In the genomic region with DNA sequence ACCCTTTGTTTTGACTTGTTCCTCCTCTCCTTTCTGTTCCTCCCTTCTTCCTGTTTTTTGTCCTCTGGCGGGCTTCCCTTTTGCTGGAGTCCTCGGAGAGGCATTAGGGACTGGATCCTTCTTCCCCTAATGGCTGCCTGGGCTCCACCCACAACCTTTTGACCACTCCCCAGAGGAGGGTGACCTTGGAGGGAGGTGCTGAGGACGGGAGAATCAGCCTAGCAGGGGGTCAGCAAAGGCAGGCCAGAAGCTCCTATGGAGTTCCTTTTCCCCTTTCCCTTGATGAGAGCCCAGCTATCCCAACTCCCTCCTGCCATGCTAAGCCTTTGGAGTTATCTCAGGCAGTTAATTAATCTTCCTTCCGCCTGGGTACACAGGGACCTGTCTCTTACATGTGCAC, we compare ENCODE assay signal across 8 mouse cellular contexts. TPM values are rescaled to one million over a fixed set of nuclear protein-coding genes. Genes with fewer than 3 reads are reported as not detected.
DNase-seq lines count a peak whose midpoint lies in the region; ATAC-seq and TF ChIP-seq lines count a peak whose summit lies in the region.

No protein-coding gene starts in this region.

- H3K79me2 ChIP-seq in heart, adult 2 months (replicated peaks; ENCODE audit: control insufficient read depth, insufficient read depth, low read length) = no peaks in the 10 kb centered on the region

- H3K27ac ChIP-seq in heart, adult 2 months = peak overlapping the region; percentile 91
- peak overlapping the region; percentile 95 for H3K27ac ChIP-seq in kidney, adult 2 months (ENCODE audit: insufficient read depth, low read depth, low read length)
- H3K27ac ChIP-seq in lung, embryonic 14.5 days (ENCODE audit: low read depth) = peak overlapping the region; percentile 66

- peak overlapping the region; percentile 17; the same call in 1 of the 2 replicates for H3K9ac ChIP-seq in heart, adult 2 months (ENCODE audit: low read depth, low read length)
- peak overlapping the region; percentile 59 for H3K9ac ChIP-seq in lung, embryonic 14.5 days

- no peaks in the 10 kb centered on the region for H3K9me3 ChIP-seq in lung, embryonic 14.5 days (ENCODE audit: low read depth, low read length)

- peak; percentile 15 to 29 for DNase-seq in B cell, adult 2 months
- DNase-seq in WW6 (ENCODE audit: low read depth, low spot score) = peak; percentile 42
- DNase-seq in embryo, embryonic 10.5 days (ENCODE audit: low spot score) = peak; percentile 72
- DNase-seq in heart, adult 2 months = peak; percentile 74 to 75
- peak; percentile 89 for DNase-seq in kidney, adult 2 months
- DNase-seq in lung, embryonic 14.5 days = peak; percentile 64
- peak; percentile 49 for DNase-seq in ovary, postnatal 14 days (ENCODE audit: low spot score)
- no peak for DNase-seq in left cerebral cortex, adult 9 months (ENCODE audit: low spot score in 2 of 2)

- H3K27me3 ChIP-seq in heart, adult 2 months (ENCODE audit: control insufficient read depth, insufficient read depth, low read length) = no peaks in the 10 kb centered on the region
- H3K27me3 ChIP-seq in kidney, adult 2 months (replicated peaks; ENCODE audit: control insufficient read depth, insufficient read depth, low read length) = no peaks in the 10 kb centered on the region
- no peaks in the 10 kb centered on the region for H3K27me3 ChIP-seq in lung, embryonic 14.5 days (ENCODE audit: insufficient read depth, low read length)

- no peak for ATAC-seq in lung, embryonic 14.5 days (ENCODE audit: insufficient read depth)

- intact Hi-C loops in heart, adult 2 months (cut with DNase I) = loop anchor here (1.0 to 5.0 kb wide), 3 partner anchors 48 to 321 kb away; a partner anchor contains a TSS

- 8% methylated on average over 4 of the region's 4 CpGs for WGBS in heart, adult 2 months
- WGBS in kidney, adult 2 months = 4% methylated on average over 4 of the region's 4 CpGs
- WGBS in lung, embryonic 14.5 days = 7% methylated on average over 4 of the region's 4 CpGs

- H3K36me3 ChIP-seq in heart, adult 2 months (ENCODE audit: control insufficient read depth, insufficient read depth, low read length) = no peaks in the 10 kb centered on the region
- no peaks in the 10 kb centered on the region; the same call in 1 of the 2 replicates for H3K36me3 ChIP-seq in kidney, adult 2 months (ENCODE audit: control insufficient read depth, insufficient read depth, low read length)
- peaks cover 28% of the 10 kb centered on the region for H3K36me3 ChIP-seq in lung, embryonic 14.5 days (ENCODE audit: insufficient read depth)

- peak overlapping the region; percentile 86 for H3K4me2 ChIP-seq in lung, embryonic 14.5 days

- H3K4me3 ChIP-seq in heart, adult 2 months = peak overlapping the region; percentile 81
- H3K4me3 ChIP-seq in kidney, adult 2 months (ENCODE audit: insufficient read depth, low read depth, low read length) = peak overlapping the region; percentile 90
- H3K4me3 ChIP-seq in lung, embryonic 14.5 days (ENCODE audit: low read depth, low read length) = peak overlapping the region; percentile 54

- no peak for TF ChIP-seq EP300 in heart, adult 2 months (IDR thresholded peaks at IDR 0.05; ENCODE audit: insufficient read depth, low read depth, low read length)

- TF ChIP-seq POLR2A in heart, adult 2 months (IDR thresholded peaks at IDR 0.05; ENCODE audit: insufficient read depth, low read depth, low read length) = peak; percentile 48
- peak; percentile 28 for TF ChIP-seq POLR2A in kidney, adult 2 months (IDR thresholded peaks at IDR 0.05; ENCODE audit: low read depth, low read length)

- no peak for TF ChIP-seq CTCF in heart, adult 2 months (IDR thresholded peaks at IDR 0.05)
- TF ChIP-seq CTCF in kidney, adult 2 months (conservative IDR thresholded peaks at IDR 0.05; ENCODE audit: insufficient read depth, insufficient read length, low read depth, low read length) = no peak
- TF ChIP-seq CTCF in lung, embryonic 14.5 days (IDR thresholded peaks at IDR 0.05; ENCODE audit: low read depth) = no peak

- H3K4me1 ChIP-seq in heart, adult 2 months (ENCODE audit: control insufficient read depth, insufficient read depth, low read length) = peaks cover 3% of the 10 kb centered on the region; the same call in 1 of the 2 replicates
- H3K4me1 ChIP-seq in kidney, adult 2 months (ENCODE audit: control insufficient read depth, insufficient read depth, low read length) = peaks cover 8% of the 10 kb centered on the region; the same call in 1 of the 2 replicates
- peaks cover 5% of the 10 kb centered on the region; the same call in 1 of the 2 replicates for H3K4me1 ChIP-seq in lung, embryonic 14.5 days (ENCODE audit: insufficient read depth)

RNA-seq across cellular contexts. Expression of a gene that starts 1.2 kb away (rescaled TPM):
- total RNA-seq in heart, adult 2 months (2021) = 10 to 100 TPM in 1 of 2 experiments, 1 to 10 TPM in 1; 8.5 to 11.2 TPM
- 36.4 and 38.5 TPM in 2 replicates for polyA plus RNA-seq in heart, adult 2 months (2012; rRNA removed)
- 83.2 and 101 TPM in 2 replicates for polyA plus RNA-seq in kidney, adult 2 months (2012; rRNA removed)
- polyA plus RNA-seq in lung, embryonic 14.5 days (2014; fragmentation: Nextera tagmentation; extraction: Ambion mirVana) = 51.3 and 53.1 TPM in 2 replicates

RNA-seq across cellular contexts. Expression of a gene that starts 11.7 kb away (rescaled TPM):
- 1 to 10 TPM; 1.7 to 3.5 TPM for total RNA-seq in heart, adult 2 months (2021)
- polyA plus RNA-seq in heart, adult 2 months (2012; rRNA removed) = 7.7 and 8.6 TPM in 2 replicates
- polyA plus RNA-seq in kidney, adult 2 months (2012; rRNA removed) = 62.7 and 84.5 TPM in 2 replicates
- polyA plus RNA-seq in lung, embryonic 14.5 days (2014; fragmentation: Nextera tagmentation; extraction: Ambion mirVana) = 37.3 and 40.1 TPM in 2 replicates

RNA-seq across cellular contexts. Expression of a gene that starts 16.1 kb away (rescaled TPM):
- total RNA-seq in heart, adult 2 months (2021) = not detected
- 0.16 and 0.59 TPM in 2 replicates for polyA plus RNA-seq in heart, adult 2 months (2012; rRNA removed)
- 0.57 and 0.59 TPM in 2 replicates for polyA plus RNA-seq in kidney, adult 2 months (2012; rRNA removed)
- polyA plus RNA-seq in lung, embryonic 14.5 days (2014; fragmentation: Nextera tagmentation; extraction: Ambion mirVana) = not detected in 2 replicates

RNA-seq across cellular contexts. Expression of a gene that starts 30.0 kb away (rescaled TPM):
- total RNA-seq in heart, adult 2 months (2021) = not detected
- polyA plus RNA-seq in heart, adult 2 months (2012; rRNA removed) = 0.09 and 0.35 TPM in 2 replicates
- 0.08 and 0.09 TPM in 2 replicates for polyA plus RNA-seq in kidney, adult 2 months (2012; rRNA removed)
- polyA plus RNA-seq in lung, embryonic 14.5 days (2014; fragmentation: Nextera tagmentation; extraction: Ambion mirVana) = not detected in 2 replicates

RNA-seq across cellular contexts. Expression of a gene that starts 41.5 kb away (rescaled TPM):
- total RNA-seq in heart, adult 2 months (2021) = not detected
- polyA plus RNA-seq in heart, adult 2 months (2012; rRNA removed) = 0.15 TPM in 1 of 2 replicates, not detected in the other
- 0.13 and 0.24 TPM in 2 replicates for polyA plus RNA-seq in kidney, adult 2 months (2012; rRNA removed)
- polyA plus RNA-seq in lung, embryonic 14.5 days (2014; fragmentation: Nextera tagmentation; extraction: Ambion mirVana) = not detected in 2 replicates

Comparison
In these comparisons a context has a peak if more than half of its experiments do, and no peak if none do; other contexts are left out.
1. DNase-seq: peak in B cell, adult 2 months (2 of 2), WW6 (single experiment), embryo, embryonic 10.5 days (single experiment), heart, adult 2 months (2 of 2), kidney, adult 2 months (single experiment), lung, embryonic 14.5 days (single experiment) and ovary, postnatal 14 days (single experiment); none in left cerebral cortex, adult 9 months (0 of 2).
2. Peak in every context shown above with its lines, with median percentiles within 50 percentile points of each other: H3K27ac ChIP-seq and H3K4me3 ChIP-seq.